Mouse (Mus musculus): ENCODE data around the gene Btg2. TPM values are rescaled to one million over a fixed set of nuclear protein-coding genes. Genes with fewer than 3 reads are reported as not detected.

The Btg2 gene
- polyA plus RNA-seq, 1 experiment from 2014 or later, result 82.6 TPM

GRCm38 (mm10) chr1:134084128-134084527, 5.2 kb upstream of the Btg2 start:
- H3K27me3 ChIP-seq (replicated peaks; ENCODE audit: control insufficient read depth, insufficient read depth, low read length), result no peaks in the 10 kb centered on the region
- no peaks in the 10 kb centered on the region for H3K9me3 ChIP-seq (replicated peaks; ENCODE audit: control insufficient read depth, low read length)
- H3K27ac ChIP-seq (ENCODE audit: low read depth, low read length), result no peak overlapping the region
- ATAC-seq, result no peak
- H3K4me2 ChIP-seq (ENCODE audit: low read length), result no peak overlapping the region
- H3K9ac ChIP-seq (ENCODE audit: low read length), result no peak overlapping the region
- no peaks in the 10 kb centered on the region for H3K36me3 ChIP-seq (ENCODE audit: control insufficient read depth, insufficient read depth, low read length)
- WGBS, result 81% methylated on average over 3 of the region's 3 CpGs
- H3K4me3 ChIP-seq (ENCODE audit: low read depth, low read length), result no peak overlapping the region
- H3K4me1 ChIP-seq (ENCODE audit: control insufficient read depth, insufficient read depth, low read length), result peaks cover 14% of the 10 kb centered on the region
- no peak for DNase-seq (ENCODE audit: low spot score)

- 83% methylated on average over 8 of the region's 8 CpGs for WGBS
- Histone ChIP-seq H3K4me1 (ENCODE audit: control insufficient read depth, insufficient read depth, low read length) (peaks cover 14% of the 10 kb centered on the region), H3K27me3 (replicated peaks; ENCODE audit: control insufficient read depth, insufficient read depth, low read length) (no peaks in the 10 kb centered on the region), H3K27ac (ENCODE audit: low read depth, low read length) (no peak overlapping the region), H3K9me3 (replicated peaks; ENCODE audit: control insufficient read depth, low read length) (no peaks in the 10 kb centered on the region), H3K4me2 (ENCODE audit: low read length) (no peak overlapping the region), H3K9ac (ENCODE audit: low read length) (no peak overlapping the region), H3K36me3 (ENCODE audit: control insufficient read depth, insufficient read depth, low read length) (no peaks in the 10 kb centered on the region), H3K4me3 (ENCODE audit: low read depth, low read length) (no peak overlapping the region)
- no peak for ATAC-seq
- no peak for DNase-seq (ENCODE audit: low spot score)
Measured at GRCm38 (mm10) chr1:134083676-134084075, 4.8 kb upstream of the Btg2 start.

DNA sequence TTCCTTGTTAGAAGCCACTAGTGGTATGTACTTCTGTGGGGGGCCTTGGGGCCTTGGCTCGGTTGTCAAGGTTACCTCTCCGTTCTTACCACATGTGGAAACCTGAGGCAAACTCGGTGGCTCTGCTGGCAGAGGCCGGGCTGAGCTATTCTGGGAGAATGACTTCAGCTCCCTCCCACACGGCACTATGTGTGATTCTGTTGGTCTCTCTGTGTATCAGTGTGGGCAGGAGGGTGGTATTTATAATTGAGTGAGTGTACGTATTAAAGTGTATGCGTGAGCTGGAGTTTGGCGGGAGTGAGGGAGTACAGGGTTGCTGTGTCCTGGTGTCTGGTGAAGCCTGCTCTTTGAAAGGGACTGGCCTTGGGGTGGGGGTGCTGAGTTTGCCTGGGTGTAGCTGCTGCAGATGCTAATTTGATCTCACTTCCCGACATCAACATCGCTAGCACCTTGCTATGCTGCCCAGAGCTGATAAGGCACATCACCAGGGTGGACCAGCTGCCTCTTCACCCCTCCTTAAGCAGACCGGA, 4.1 kb upstream of the Btg2 start:
- no peak overlapping the region for H3K27ac ChIP-seq (ENCODE audit: low read depth, low read length)
- no peak overlapping the region for H3K4me2 ChIP-seq (ENCODE audit: low read length)
- no peaks in the 10 kb centered on the region for H3K27me3 ChIP-seq (replicated peaks; ENCODE audit: control insufficient read depth, insufficient read depth, low read length)
- peaks cover 14% of the 10 kb centered on the region for H3K4me1 ChIP-seq (ENCODE audit: control insufficient read depth, insufficient read depth, low read length)
- WGBS, result 67% methylated on average over 11 of the region's 11 CpGs
- no peak for DNase-seq (ENCODE audit: low spot score)
- no peaks in the 10 kb centered on the region for H3K9me3 ChIP-seq (replicated peaks; ENCODE audit: control insufficient read depth, low read length)
- no peak overlapping the region for H3K4me3 ChIP-seq (ENCODE audit: low read depth, low read length)
- H3K36me3 ChIP-seq (ENCODE audit: control insufficient read depth, insufficient read depth, low read length), result no peaks in the 10 kb centered on the region
- no peak overlapping the region for H3K9ac ChIP-seq (ENCODE audit: low read length)
- no peak for ATAC-seq

GRCm38 (mm10) chr1:134080881-134081450, 2.0 kb upstream of the Btg2 start:
- Histone ChIP-seq H3K27me3 (replicated peaks; ENCODE audit: control insufficient read depth, insufficient read depth, low read length) (no peaks in the 10 kb centered on the region), H3K4me1 (ENCODE audit: control insufficient read depth, insufficient read depth, low read length) (peaks cover 21% of the 10 kb centered on the region), H3K9ac (ENCODE audit: low read length) (no peak overlapping the region), H3K4me2 (ENCODE audit: low read length) (no peak overlapping the region), H3K4me3 (ENCODE audit: low read depth, low read length) (no peak overlapping the region), H3K9me3 (replicated peaks; ENCODE audit: control insufficient read depth, low read length) (no peaks in the 10 kb centered on the region), H3K36me3 (ENCODE audit: control insufficient read depth, insufficient read depth, low read length) (peaks cover 6% of the 10 kb centered on the region; the same call in 1 of the 2 replicates), H3K27ac (ENCODE audit: low read depth, low read length) (no peak overlapping the region)
- DNase-seq (ENCODE audit: low spot score) (no peak), ATAC-seq (no peak)
- WGBS, result 89% methylated on average over 5 of the region's 5 CpGs

- WGBS, result 74% methylated on average over 4 of the region's 4 CpGs
- Histone ChIP-seq H3K4me2 (ENCODE audit: low read length) (no peak overlapping the region), H3K4me3 (ENCODE audit: low read depth, low read length) (no peak overlapping the region), H3K27me3 (replicated peaks; ENCODE audit: control insufficient read depth, insufficient read depth, low read length) (no peaks in the 10 kb centered on the region), H3K36me3 (ENCODE audit: control insufficient read depth, insufficient read depth, low read length) (peaks cover 12% of the 10 kb centered on the region; the same call in 1 of the 2 replicates), H3K9me3 (replicated peaks; ENCODE audit: control insufficient read depth, low read length) (no peaks in the 10 kb centered on the region), H3K9ac (ENCODE audit: low read length) (no peak overlapping the region), H3K27ac (ENCODE audit: low read depth, low read length) (peak overlapping the region; percentile 75; the same call in 1 of the 2 replicates), H3K4me1 (ENCODE audit: control insufficient read depth, insufficient read depth, low read length) (peaks cover 26% of the 10 kb centered on the region)
- ATAC-seq, result no peak
- DNase-seq (ENCODE audit: low spot score), result no peak
Measured at GRCm38 (mm10) chr1:134080406-134080805, 1.5 kb upstream of the Btg2 start.

DNA sequence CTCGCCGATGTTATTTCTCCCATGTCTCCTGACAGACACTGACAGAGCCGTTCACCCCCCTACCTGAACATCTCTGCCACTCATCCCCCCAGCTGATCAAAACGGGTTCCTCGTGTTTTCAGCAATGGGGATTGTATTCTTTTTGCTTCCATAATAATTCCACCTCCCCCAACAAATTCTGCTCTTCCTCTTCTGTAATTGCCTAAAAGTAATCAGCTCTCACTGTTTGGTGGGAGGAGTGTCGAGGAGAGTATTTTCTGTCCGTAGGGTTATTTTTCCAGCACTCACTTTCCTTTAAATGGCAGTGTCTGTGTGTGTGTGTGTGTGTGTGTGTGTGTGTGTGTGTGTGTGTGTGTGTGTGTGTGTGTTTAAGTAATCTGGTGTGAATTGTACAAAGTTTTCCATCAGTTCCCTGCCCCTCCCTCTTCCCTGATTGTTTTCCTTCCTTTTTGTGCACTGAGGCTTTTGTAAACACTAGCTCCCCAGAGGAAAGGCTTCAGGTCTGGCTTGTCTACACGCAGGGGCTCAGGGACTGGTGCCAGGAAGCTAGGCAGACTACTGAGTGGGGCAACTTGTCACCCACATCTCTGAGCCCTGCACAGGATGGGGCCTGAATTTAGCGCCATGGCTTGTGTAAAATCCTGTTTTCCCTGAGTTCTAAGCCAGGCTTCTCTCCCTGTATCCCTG, 700 bp upstream of the Btg2 start:
- Histone ChIP-seq H3K4me1 (ENCODE audit: control insufficient read depth, insufficient read depth, low read length) (peaks cover 32% of the 10 kb centered on the region), H3K27me3 (replicated peaks; ENCODE audit: control insufficient read depth, insufficient read depth, low read length) (no peaks in the 10 kb centered on the region), H3K9ac (ENCODE audit: low read length) (peak overlapping the region; percentile 95), H3K27ac (ENCODE audit: low read depth, low read length) (peak overlapping the region; percentile 84), H3K9me3 (replicated peaks; ENCODE audit: control insufficient read depth, low read length) (no peaks in the 10 kb centered on the region), H3K36me3 (ENCODE audit: control insufficient read depth, insufficient read depth, low read length) (peaks cover 19% of the 10 kb centered on the region), H3K4me2 (ENCODE audit: low read length) (peak overlapping the region; percentile 81), H3K4me3 (ENCODE audit: low read depth, low read length) (peak overlapping the region; percentile 87)
- ATAC-seq (peak; percentile 40), DNase-seq (ENCODE audit: low spot score) (peak; percentile 86)
- WGBS, result under 1% methylated on average over 9 of the region's 9 CpGs

DNA sequence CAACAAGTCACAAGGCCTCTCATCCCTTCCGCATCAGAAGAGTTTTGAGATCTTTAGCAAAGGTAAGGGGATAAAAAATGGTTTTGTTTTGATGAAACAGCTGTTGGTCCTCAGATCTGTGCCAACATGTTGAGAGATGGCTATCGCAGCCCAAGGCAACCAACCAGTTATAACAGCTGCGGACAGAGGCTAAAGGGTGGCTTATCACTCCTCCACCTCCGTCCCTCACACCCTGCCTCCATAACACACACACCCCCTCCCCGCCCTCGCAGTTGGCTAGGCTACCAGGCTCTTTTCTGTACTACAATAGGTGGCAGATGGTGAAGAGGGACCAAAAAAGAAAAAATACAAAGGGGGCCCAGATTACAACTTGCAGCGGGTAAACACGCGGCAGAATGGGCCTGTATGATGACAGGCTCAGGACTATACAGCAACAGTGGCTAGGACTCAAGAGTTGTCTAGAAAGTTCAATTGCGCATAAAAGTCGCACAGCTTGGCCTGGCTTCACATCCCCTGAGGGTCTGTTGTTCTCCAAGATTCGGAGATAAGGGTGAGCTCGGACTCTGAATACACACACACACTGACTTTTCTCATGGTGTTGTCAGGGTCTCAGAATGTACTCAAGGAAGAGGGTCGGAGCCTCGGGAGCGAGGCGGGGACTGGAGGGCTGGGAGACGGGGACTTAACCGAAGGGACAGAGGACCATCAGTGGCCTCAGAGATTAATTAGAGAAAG, 692 bp downstream of the Btg2 start:
- DNase-seq (ENCODE audit: low spot score) (peak; percentile 69), ATAC-seq (peak; percentile 13)
- 4% methylated on average over 19 of the region's 19 CpGs for whole genome bisulfite sequencing
- H3K9ac ChIP-seq (ENCODE audit: low read length), result peak overlapping the region; percentile 95
- peak overlapping the region; percentile 84 for H3K27ac ChIP-seq (ENCODE audit: low read depth, low read length)
- H3K27me3 ChIP-seq (replicated peaks; ENCODE audit: control insufficient read depth, insufficient read depth, low read length), result no peaks in the 10 kb centered on the region
- peak overlapping the region; percentile 81 for H3K4me2 ChIP-seq (ENCODE audit: low read length)
- no peaks in the 10 kb centered on the region for H3K9me3 ChIP-seq (replicated peaks; ENCODE audit: control insufficient read depth, low read length)
- H3K4me3 ChIP-seq (ENCODE audit: low read depth, low read length), result peak overlapping the region; percentile 87
- peaks cover 22% of the 10 kb centered on the region for H3K36me3 ChIP-seq (ENCODE audit: control insufficient read depth, insufficient read depth, low read length)
- H3K4me1 ChIP-seq (ENCODE audit: control insufficient read depth, insufficient read depth, low read length), result peaks cover 34% of the 10 kb centered on the region

- H3K27me3 ChIP-seq (replicated peaks; ENCODE audit: control insufficient read depth, insufficient read depth, low read length), result no peaks in the 10 kb centered on the region
- no peaks in the 10 kb centered on the region for H3K9me3 ChIP-seq (replicated peaks; ENCODE audit: control insufficient read depth, low read length)
- peak overlapping the region; percentile 87 for H3K4me3 ChIP-seq (ENCODE audit: low read depth, low read length)
- ATAC-seq, result no peak
- peaks cover 22% of the 10 kb centered on the region for H3K36me3 ChIP-seq (ENCODE audit: control insufficient read depth, insufficient read depth, low read length)
- WGBS, result 19% methylated on average over 14 of the region's 14 CpGs
- peak overlapping the region; percentile 95 for H3K9ac ChIP-seq (ENCODE audit: low read length)
- peak overlapping the region; percentile 81 for H3K4me2 ChIP-seq (ENCODE audit: low read length)
- H3K27ac ChIP-seq (ENCODE audit: low read depth, low read length), result peak overlapping the region; percentile 84
- peaks cover 39% of the 10 kb centered on the region for H3K4me1 ChIP-seq (ENCODE audit: control insufficient read depth, insufficient read depth, low read length)
- DNase-seq (ENCODE audit: low spot score), result peak; percentile 51
Measured at GRCm38 (mm10) chr1:134077389-134078060, 1.4 kb downstream of the Btg2 start.

Data from forebrain, embryonic 14.5 days (tissue).